Mouse (Mus musculus) adrenal gland, adult 2 months (tissue): Measurements from ENCODE around the gene Jarid2. TPM values are rescaled to one million over a fixed set of nuclear protein-coding genes. Genes with fewer than 3 reads are reported as not detected.

Source experiments
- DNase-seq: peaks from one replicate; pipeline ENCODE4 v3.0.0; 2021
- polyA plus RNA-seq: library from polyadenylated mRNA; depleted of rRNA; stranded (reverse); fragments of >200 nt; gene quantifications from 2 replicates; pipeline ENCODE4 v1.2.3, GENCODE M21; 2012
- total RNA-seq, 2 experiments: library from RNA; stranded (reverse); gene quantifications; 2 replicates each; pipeline ENCODE4 v1.2.3; 2021

Gene Jarid2
- total and polyA plus RNA-seq, 3 experiments = 6.3 to 47.1 (median 22.7) TPM

- no peak for DNase-seq
Measured at GRCm38 (mm10) chr13:44957049-44957448, 227.8 kb downstream of the Jarid2 start.

GRCm38 (mm10) chr13:44960542-44961291 is 231.4 kb downstream of the Jarid2 start:
- DNase-seq = no peak
